Mouse (Mus musculus): ENCODE measurements at regions not wholly inside any gene's neighbourhood (a gene's known extent, or its start where the extent isn't known, plus 50 kb on each side); places are given as distances from the start of the nearest gene placed in this dataset.

DNA sequence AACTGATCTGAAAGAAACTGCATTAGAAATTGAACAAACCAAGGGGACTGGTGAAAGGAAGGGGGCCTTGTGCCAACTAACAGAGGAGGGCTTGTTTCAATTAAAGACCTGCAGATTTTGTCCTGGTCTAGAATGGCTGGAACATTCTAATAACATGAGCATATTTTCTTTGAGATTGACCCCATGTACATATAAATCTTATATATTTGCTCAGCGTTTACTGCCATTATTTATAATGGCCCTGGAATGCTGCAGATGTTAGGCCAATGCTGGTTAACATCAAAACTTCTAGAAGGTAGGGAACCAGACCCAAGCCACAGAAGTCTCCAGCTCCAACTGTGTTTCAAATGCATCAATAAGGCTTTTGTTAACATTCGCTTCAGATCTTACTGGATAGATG is 326.4 kb downstream of the Tns1 start:
- no peaks in the 10 kb centered on the region for H3K9me3 ChIP-seq (replicated peaks)
- H3K4me1 ChIP-seq (replicated peaks), result no peaks in the 10 kb centered on the region; the same call in 1 of the 2 replicates
- H3K4me2 ChIP-seq, result no peak overlapping the region
- whole genome bisulfite sequencing, result 78% methylated on average over 2 of the region's 2 CpGs
- no peak overlapping the region for H3K9ac ChIP-seq
- no peaks in the 10 kb centered on the region for H3K36me3 ChIP-seq
- H3K27me3 ChIP-seq, result no peaks in the 10 kb centered on the region
- no peak overlapping the region for H3K27ac ChIP-seq
- H3K4me3 ChIP-seq, result no peak overlapping the region
- no peak for ATAC-seq (replicated peaks; ENCODE audit: insufficient number of reproducible peaks, insufficient read depth, low FRiP score, low read depth)

GRCm38 (mm10) chr1:73797413-73797812 is 326.8 kb downstream of the Tns1 start:
- Histone ChIP-seq H3K9me3 (replicated peaks) (no peaks in the 10 kb centered on the region), H3K4me1 (replicated peaks) (no peaks in the 10 kb centered on the region; the same call in 1 of the 2 replicates), H3K4me3 (no peak overlapping the region), H3K27ac (no peak overlapping the region), H3K36me3 (no peaks in the 10 kb centered on the region), H3K27me3 (no peaks in the 10 kb centered on the region), H3K9ac (no peak overlapping the region), H3K4me2 (no peak overlapping the region)
- 88% methylated on average over 2 of the region's 2 CpGs for whole genome bisulfite sequencing
- ATAC-seq (replicated peaks; ENCODE audit: insufficient number of reproducible peaks, insufficient read depth, low FRiP score, low read depth), result no peak

- 76% methylated on average over 4 of the region's 4 CpGs for WGBS
- Histone ChIP-seq H3K9ac (no peak overlapping the region), H3K4me2 (no peak overlapping the region), H3K9me3 (replicated peaks) (no peaks in the 10 kb centered on the region), H3K27ac (no peak overlapping the region), H3K27me3 (no peaks in the 10 kb centered on the region), H3K4me3 (no peak overlapping the region), H3K36me3 (no peaks in the 10 kb centered on the region), H3K4me1 (replicated peaks) (no peaks in the 10 kb centered on the region; the same call in 1 of the 2 replicates)
- no peak for ATAC-seq (replicated peaks; ENCODE audit: insufficient number of reproducible peaks, insufficient read depth, low FRiP score, low read depth)
Observed at GRCm38 (mm10) chr1:73793871-73794270, 330.4 kb downstream of the Tns1 start.

DNA sequence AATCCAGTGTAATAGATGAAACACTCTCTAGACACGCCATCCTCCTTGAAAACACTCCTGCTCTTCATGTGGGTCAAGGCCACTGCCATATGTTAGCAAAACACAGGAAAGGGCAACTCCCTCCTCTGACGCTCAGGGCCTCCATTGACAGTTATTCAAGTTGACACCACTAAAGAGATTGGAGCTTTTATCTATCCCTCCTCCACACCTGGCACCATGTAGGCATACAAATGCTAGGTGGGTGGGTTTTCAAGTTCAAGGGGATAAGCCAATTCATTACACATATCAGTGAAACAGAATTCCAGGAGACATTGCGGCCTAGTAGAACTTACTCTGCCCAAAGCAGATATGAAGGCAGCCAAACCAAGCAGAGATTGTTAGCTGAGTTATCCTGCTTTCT is 331.0 kb downstream of the Tns1 start:
- Histone ChIP-seq H3K27me3 (no peaks in the 10 kb centered on the region), H3K4me3 (no peak overlapping the region), H3K4me1 (replicated peaks) (no peaks in the 10 kb centered on the region), H3K9me3 (replicated peaks) (no peaks in the 10 kb centered on the region), H3K9ac (no peak overlapping the region), H3K27ac (no peak overlapping the region), H3K4me2 (no peak overlapping the region), H3K36me3 (no peaks in the 10 kb centered on the region)
- no peak for ATAC-seq (replicated peaks; ENCODE audit: insufficient number of reproducible peaks, insufficient read depth, low FRiP score, low read depth)
- WGBS, result 61% methylated on average over 3 of the region's 3 CpGs

- Histone ChIP-seq H3K27me3 (no peaks in the 10 kb centered on the region), H3K36me3 (no peaks in the 10 kb centered on the region), H3K27ac (no peak overlapping the region), H3K4me3 (no peak overlapping the region), H3K4me1 (replicated peaks) (no peaks in the 10 kb centered on the region), H3K9me3 (replicated peaks) (no peaks in the 10 kb centered on the region), H3K4me2 (no peak overlapping the region), H3K9ac (no peak overlapping the region)
- ATAC-seq (replicated peaks; ENCODE audit: insufficient number of reproducible peaks, insufficient read depth, low FRiP score, low read depth), result no peak
- WGBS, result 81% methylated on average over 5 of the region's 5 CpGs
Observed at GRCm38 (mm10) chr1:73792311-73792710, 331.9 kb downstream of the Tns1 start.

DNA sequence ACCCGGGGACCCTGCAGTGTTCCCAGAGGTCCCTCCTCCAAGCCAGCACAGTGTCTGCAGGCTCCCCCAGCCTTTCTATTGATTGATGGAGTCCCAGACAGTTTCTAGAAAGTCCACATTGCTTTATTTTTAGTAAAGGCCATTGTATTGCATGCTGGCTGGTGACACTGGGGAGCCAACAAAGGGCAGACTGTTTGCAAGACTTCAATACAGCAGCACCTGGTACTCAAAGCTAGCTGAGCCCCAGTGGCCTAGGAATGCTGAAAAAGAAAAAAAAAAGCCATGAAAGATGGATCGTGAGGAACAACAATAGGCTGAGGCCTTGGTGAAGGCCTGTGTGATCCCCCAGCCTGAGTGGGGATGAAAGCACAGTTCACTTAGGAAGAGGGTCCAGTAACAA is 336.6 kb downstream of the Tns1 start:
- Histone ChIP-seq H3K4me3 (no peak overlapping the region), H3K36me3 (no peaks in the 10 kb centered on the region), H3K9me3 (replicated peaks) (no peaks in the 10 kb centered on the region), H3K9ac (no peak overlapping the region), H3K4me1 (replicated peaks) (no peaks in the 10 kb centered on the region), H3K27me3 (no peaks in the 10 kb centered on the region), H3K4me2 (no peak overlapping the region), H3K27ac (no peak overlapping the region)
- no peak for ATAC-seq (replicated peaks; ENCODE audit: insufficient number of reproducible peaks, insufficient read depth, low FRiP score, low read depth)
- WGBS, result 54% methylated on average over 2 of the region's 2 CpGs

DNA sequence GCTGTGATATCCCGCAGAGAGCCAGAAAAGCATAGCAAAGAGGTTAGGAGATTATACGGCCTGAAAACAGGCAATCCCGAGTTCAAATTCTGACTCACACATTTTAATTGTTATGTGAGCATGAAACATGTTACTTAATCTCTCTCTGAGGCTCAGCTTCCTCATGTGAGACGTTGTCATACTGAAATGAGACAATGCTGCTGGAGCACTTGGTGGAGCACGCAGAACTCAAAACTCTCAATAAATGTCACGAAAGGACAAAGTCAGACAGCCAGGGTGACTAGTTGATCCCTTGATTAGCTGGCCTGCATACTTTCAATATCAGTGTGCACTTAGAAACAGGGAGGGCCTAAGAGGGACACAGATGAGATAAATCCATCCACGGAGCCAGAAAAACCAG is 337.0 kb downstream of the Tns1 start:
- no peak overlapping the region for H3K4me2 ChIP-seq
- ATAC-seq (replicated peaks; ENCODE audit: insufficient number of reproducible peaks, insufficient read depth, low FRiP score, low read depth), result no peak
- H3K4me1 ChIP-seq (replicated peaks), result no peaks in the 10 kb centered on the region
- no peak overlapping the region for H3K27ac ChIP-seq
- H3K9me3 ChIP-seq (replicated peaks), result no peaks in the 10 kb centered on the region
- no peak overlapping the region for H3K4me3 ChIP-seq
- 62% methylated on average over 7 of the region's 7 CpGs for WGBS
- no peaks in the 10 kb centered on the region for H3K36me3 ChIP-seq
- no peak overlapping the region for H3K9ac ChIP-seq
- no peaks in the 10 kb centered on the region for H3K27me3 ChIP-seq

DNA sequence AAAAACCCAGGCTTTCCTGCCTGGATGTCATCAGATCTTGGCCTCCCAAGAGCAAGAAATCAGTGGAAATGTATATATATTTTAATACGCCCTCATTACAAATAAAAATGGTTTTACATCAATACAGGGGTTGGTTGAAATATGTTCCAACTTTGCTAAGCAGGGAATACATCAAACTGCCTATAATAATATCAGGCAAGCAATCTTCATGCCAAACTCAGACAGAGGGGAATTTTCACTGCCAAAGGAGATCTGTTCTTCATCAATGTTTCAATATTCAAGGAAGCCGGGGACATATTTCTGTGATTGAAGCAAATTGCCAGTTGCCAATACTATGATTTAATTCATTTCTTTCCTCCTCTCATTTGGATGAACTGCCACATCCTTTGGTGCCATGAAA is 340.9 kb downstream of the Tns1 start:
- H3K4me3 ChIP-seq, result no peak overlapping the region
- no peak overlapping the region for H3K27ac ChIP-seq
- no peaks in the 10 kb centered on the region for H3K36me3 ChIP-seq
- H3K9me3 ChIP-seq (replicated peaks), result no peaks in the 10 kb centered on the region
- no peak for ATAC-seq (replicated peaks; ENCODE audit: insufficient number of reproducible peaks, insufficient read depth, low FRiP score, low read depth)
- no peaks in the 10 kb centered on the region for H3K4me1 ChIP-seq (replicated peaks)
- no peak overlapping the region for H3K9ac ChIP-seq
- WGBS, result 79% methylated on average over 2 of the region's 2 CpGs
- H3K27me3 ChIP-seq, result no peaks in the 10 kb centered on the region
- no peak overlapping the region for H3K4me2 ChIP-seq

DNA sequence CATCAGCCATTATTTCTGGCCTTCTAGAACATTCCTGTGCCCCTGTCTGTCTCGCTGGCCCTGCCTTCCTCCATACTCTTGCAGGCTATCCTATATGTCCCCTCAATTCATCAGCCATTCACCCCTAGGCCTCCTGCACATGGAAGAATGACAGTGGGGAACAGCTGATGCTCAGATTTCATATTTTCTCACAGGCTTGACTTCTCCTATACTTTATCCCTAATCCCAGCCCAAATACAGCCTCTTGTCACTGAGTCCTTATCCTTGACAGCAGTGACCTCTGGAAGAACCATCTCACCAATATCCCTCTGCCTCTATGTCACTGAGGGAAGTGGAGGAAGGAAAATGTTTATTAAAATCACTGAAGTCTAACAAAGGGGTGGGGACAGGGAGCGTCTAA is 341.4 kb downstream of the Tns1 start:
- H3K4me2 ChIP-seq, result no peak overlapping the region
- no peak overlapping the region for H3K4me3 ChIP-seq
- H3K27ac ChIP-seq, result no peak overlapping the region
- ATAC-seq (replicated peaks; ENCODE audit: insufficient number of reproducible peaks, insufficient read depth, low FRiP score, low read depth), result no peak
- WGBS, result 69% methylated on average over 2 of the region's 2 CpGs
- no peaks in the 10 kb centered on the region for H3K4me1 ChIP-seq (replicated peaks)
- no peaks in the 10 kb centered on the region for H3K36me3 ChIP-seq
- no peaks in the 10 kb centered on the region for H3K27me3 ChIP-seq
- no peaks in the 10 kb centered on the region for H3K9me3 ChIP-seq (replicated peaks)
- H3K9ac ChIP-seq, result no peak overlapping the region

DNA sequence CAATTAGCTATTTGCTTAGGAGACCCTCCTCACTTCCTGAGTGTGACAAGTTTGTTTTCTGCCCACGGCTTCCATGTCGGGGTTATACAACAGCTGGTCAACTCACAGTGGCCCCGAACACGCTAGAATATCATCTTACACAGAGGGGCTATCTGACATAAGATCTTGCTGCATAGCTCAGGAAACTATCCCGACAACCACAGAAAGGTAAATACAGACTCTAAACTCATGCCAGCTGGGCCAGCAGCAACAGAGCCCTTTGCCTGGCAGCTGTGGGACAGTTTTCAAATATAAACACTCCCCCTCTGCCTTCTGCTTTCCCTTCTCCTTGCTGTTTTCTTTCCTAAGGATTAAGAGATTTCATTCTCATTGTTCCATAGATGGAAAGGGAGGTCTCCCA is 352.5 kb downstream of the Tns1 start:
- 53% methylated on average over 5 of the region's 5 CpGs for WGBS
- no peak overlapping the region for H3K4me2 ChIP-seq

GRCm38 (mm10) chr1:73770631-73771030 is 353.6 kb downstream of the Tns1 start:
- no peak for ATAC-seq (replicated peaks; ENCODE audit: insufficient number of reproducible peaks, insufficient read depth, low FRiP score, low read depth)
- Histone ChIP-seq H3K27me3 (no peaks in the 10 kb centered on the region), H3K9me3 (replicated peaks) (no peaks in the 10 kb centered on the region), H3K4me2 (no peak overlapping the region), H3K9ac (no peak overlapping the region), H3K4me1 (replicated peaks) (no peaks in the 10 kb centered on the region), H3K27ac (no peak overlapping the region), H3K4me3 (no peak overlapping the region), H3K36me3 (no peaks in the 10 kb centered on the region)
- 69% methylated on average over 5 of the region's 5 CpGs for WGBS

More for the DNA sequence above, 352.5 kb downstream of the Tns1 start:
- Histone ChIP-seq H3K9me3 (replicated peaks) (no peaks in the 10 kb centered on the region), H3K27ac (no peak overlapping the region), H3K4me3 (no peak overlapping the region), H3K36me3 (no peaks in the 10 kb centered on the region), H3K4me1 (replicated peaks) (no peaks in the 10 kb centered on the region), H3K9ac (no peak overlapping the region), H3K27me3 (no peaks in the 10 kb centered on the region)
- ATAC-seq (replicated peaks; ENCODE audit: insufficient number of reproducible peaks, insufficient read depth, low FRiP score, low read depth), result no peak

- H3K4me3 ChIP-seq, result no peak overlapping the region
- no peak overlapping the region for H3K4me2 ChIP-seq
- 0 out of 2 replicates have a peak, but pooled peaks cover 4% of the 10 kb centered on the region for H3K4me1 ChIP-seq (replicated peaks)
- H3K27me3 ChIP-seq, result no peaks in the 10 kb centered on the region
- no peak overlapping the region for H3K27ac ChIP-seq
- no peak for ATAC-seq (replicated peaks; ENCODE audit: insufficient number of reproducible peaks, insufficient read depth, low FRiP score, low read depth)
- WGBS, result 53% methylated on average over 5 of the region's 5 CpGs
- no peaks in the 10 kb centered on the region for H3K36me3 ChIP-seq
- no peaks in the 10 kb centered on the region for H3K9me3 ChIP-seq (replicated peaks)
- no peak overlapping the region for H3K9ac ChIP-seq
Observed at GRCm38 (mm10) chr1:73764611-73765333, 359.5 kb downstream of the Tns1 start.

Data from heart, embryonic 15.5 days (tissue).